ENCODE assay signal across 26 mouse cellular contexts in genomic region chr5:39412756-39413155, GRCm38 (mm10).
"Had no signal": no experiment of that assay in that cellular context is flagged by ENCODE, and none has a peak within 500 bp of the region (broad histone marks: within the 10 kb centered on the region; RNA-seq: fewer than 3 reads in every experiment).

No protein-coding gene starts in this region.

- ATAC-seq: forebrain, embryonic 13.5 days; forebrain, embryonic 14.5 days; forebrain, embryonic 15.5 days; forebrain, embryonic 16.5 days; forebrain, postnatal 0 days had no signal

- H3K4me1 ChIP-seq: embryonic facial prominence, embryonic 10.5 days; embryonic facial prominence, embryonic 12.5 days had no signal

- DNase-seq: cerebellum, adult 9-10 months; cerebellum, adult 9-11 months; cerebellum, postnatal 14 days; cerebellum, postnatal 25 days; cerebellum, postnatal 36 days; embryo, embryonic 11 days; forebrain, postnatal 0 days; gastrocnemius, adult 2 months; gastrocnemius, postnatal 10 days; gastrocnemius, postnatal 14 days; gastrocnemius, postnatal 25 days; gastrocnemius, postnatal 36 days; heart, adult 11 months; heart, adult 18-20 months; heart, adult 2 months had no signal

- H3K27me3 ChIP-seq: embryonic facial prominence, embryonic 12.5 days; embryonic facial prominence, embryonic 13.5 days; embryonic facial prominence, embryonic 15.5 days; forebrain, embryonic 12.5 days; forebrain, embryonic 13.5 days; forebrain, embryonic 15.5 days had no signal

- H3K36me3 ChIP-seq: embryonic facial prominence, embryonic 10.5 days; embryonic facial prominence, embryonic 12.5 days; embryonic facial prominence, embryonic 13.5 days; embryonic facial prominence, embryonic 15.5 days; forebrain, embryonic 10.5 days; forebrain, embryonic 12.5 days; forebrain, embryonic 15.5 days had no signal

- H3K4me2 ChIP-seq: embryonic facial prominence, embryonic 12.5 days; embryonic facial prominence, embryonic 13.5 days; embryonic facial prominence, embryonic 15.5 days; forebrain, embryonic 12.5 days; forebrain, embryonic 13.5 days; forebrain, embryonic 15.5 days had no signal

- H3K4me3 ChIP-seq: embryonic facial prominence, embryonic 10.5 days; embryonic facial prominence, embryonic 12.5 days; embryonic facial prominence, embryonic 13.5 days; embryonic facial prominence, embryonic 15.5 days; erythroblast, embryonic 14.5 days; forebrain, embryonic 10.5 days; forebrain, embryonic 12.5 days; forebrain, embryonic 13.5 days; forebrain, embryonic 15.5 days; gastrocnemius, adult 2 months; heart, adult 2 months had no signal

- H3K27ac ChIP-seq: embryonic facial prominence, embryonic 10.5 days; embryonic facial prominence, embryonic 12.5 days; embryonic facial prominence, embryonic 13.5 days; embryonic facial prominence, embryonic 15.5 days; forebrain, embryonic 10.5 days; forebrain, embryonic 12.5 days; forebrain, embryonic 13.5 days; forebrain, embryonic 15.5 days; gastrocnemius, adult 2 months; heart, adult 2 months had no signal

- H3K9me3 ChIP-seq: embryonic facial prominence, embryonic 10.5 days; embryonic facial prominence, embryonic 12.5 days; embryonic facial prominence, embryonic 13.5 days; embryonic facial prominence, embryonic 15.5 days; forebrain, embryonic 10.5 days; forebrain, embryonic 12.5 days; forebrain, embryonic 13.5 days; forebrain, embryonic 15.5 days had no signal

- H3K9ac ChIP-seq: embryonic facial prominence, embryonic 12.5 days; embryonic facial prominence, embryonic 13.5 days; embryonic facial prominence, embryonic 15.5 days; forebrain, embryonic 12.5 days; forebrain, embryonic 13.5 days; forebrain, embryonic 15.5 days; forebrain, postnatal 0 days had no signal
